Mouse (Mus musculus): ENCODE data around the gene Apol10a. TPM values are rescaled to one million over a fixed set of nuclear protein-coding genes. Genes with fewer than 3 reads are reported as not detected.
"Not testable (repeated sequence)": the region's sequence is repeated elsewhere in the genome, so short reads cannot be mapped to it uniquely, and the experiment has no call there.

Gene Apol10a
- polyA plus RNA-seq, 1 experiment from 2014 or later, result 0.14 TPM

DNA sequence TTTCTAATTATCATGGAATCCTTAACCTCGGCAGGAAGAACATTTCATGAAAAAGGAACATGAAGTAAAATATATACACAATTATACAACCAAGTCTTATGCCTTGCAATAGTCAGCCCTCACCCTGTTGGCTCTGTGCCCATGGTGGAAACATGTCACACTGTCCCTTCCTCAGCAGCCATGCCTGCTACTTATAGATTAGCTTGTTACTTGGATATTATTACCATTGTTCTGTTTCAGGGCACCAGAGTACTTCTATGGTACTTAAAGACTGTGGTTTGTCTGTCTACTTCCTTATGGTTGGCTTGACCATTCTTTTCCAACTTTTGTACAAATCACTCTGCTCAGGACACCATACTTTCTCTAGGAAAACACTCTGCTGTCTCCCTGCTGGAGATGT lies 16.3 kb downstream of the Apol10a start:
- H3K27me3 ChIP-seq (replicated peaks; ENCODE audit: control insufficient read depth, insufficient read depth, low read length); H3K9me3 ChIP-seq (ENCODE audit: control insufficient read depth, low read length); H3K36me3 ChIP-seq (ENCODE audit: control insufficient read depth, insufficient read depth, low read length); H3K27ac ChIP-seq (replicated peaks; ENCODE audit: low read depth, low read length); DNase-seq (ENCODE audit: low spot score); H3K9ac ChIP-seq (ENCODE audit: low read depth, low read length); H3K4me2 ChIP-seq (ENCODE audit: low read depth, low read length); ATAC-seq (ENCODE audit: low read depth); H3K4me1 ChIP-seq (ENCODE audit: control insufficient read depth, insufficient read depth, low read length); H3K4me3 ChIP-seq (ENCODE audit: low read depth, low read length): not testable (repeated sequence)
- WGBS, result no CpG with 5 or more reads among the region's 1 CpGs

DNA sequence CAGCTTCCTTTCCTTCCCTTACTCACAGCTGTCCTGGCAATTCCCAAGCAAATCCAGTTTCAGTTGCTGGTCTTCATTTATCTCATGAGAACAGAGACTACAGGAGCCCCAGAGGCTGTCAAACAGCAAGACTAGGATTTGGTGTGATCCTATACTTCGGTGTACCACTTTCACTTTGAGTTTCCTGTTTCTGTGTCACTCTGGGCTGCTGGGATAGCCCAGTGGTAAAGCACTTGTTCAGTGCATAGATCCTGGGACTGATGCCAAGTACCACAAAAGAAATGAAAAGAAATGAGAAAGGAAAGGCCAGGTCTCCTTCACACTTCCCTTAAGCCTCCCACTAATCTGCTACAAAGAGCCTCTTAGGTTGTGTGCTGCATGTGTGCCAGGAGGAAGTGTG lies 17.8 kb downstream of the Apol10a start:
- H3K27ac ChIP-seq (replicated peaks; ENCODE audit: low read depth, low read length); H3K4me1 ChIP-seq (ENCODE audit: control insufficient read depth, insufficient read depth, low read length); H3K9me3 ChIP-seq (ENCODE audit: control insufficient read depth, low read length); H3K4me3 ChIP-seq (ENCODE audit: low read depth, low read length); H3K9ac ChIP-seq (ENCODE audit: low read depth, low read length); H3K4me2 ChIP-seq (ENCODE audit: low read depth, low read length); H3K27me3 ChIP-seq (replicated peaks; ENCODE audit: control insufficient read depth, insufficient read depth, low read length); DNase-seq (ENCODE audit: low spot score); H3K36me3 ChIP-seq (ENCODE audit: control insufficient read depth, insufficient read depth, low read length): not testable (repeated sequence)
- WGBS, result 57% methylated on average over 1 of the region's 1 CpGs
- ATAC-seq (ENCODE audit: low read depth), result peak; percentile 47; the same call in 1 of the 2 replicates

DNA sequence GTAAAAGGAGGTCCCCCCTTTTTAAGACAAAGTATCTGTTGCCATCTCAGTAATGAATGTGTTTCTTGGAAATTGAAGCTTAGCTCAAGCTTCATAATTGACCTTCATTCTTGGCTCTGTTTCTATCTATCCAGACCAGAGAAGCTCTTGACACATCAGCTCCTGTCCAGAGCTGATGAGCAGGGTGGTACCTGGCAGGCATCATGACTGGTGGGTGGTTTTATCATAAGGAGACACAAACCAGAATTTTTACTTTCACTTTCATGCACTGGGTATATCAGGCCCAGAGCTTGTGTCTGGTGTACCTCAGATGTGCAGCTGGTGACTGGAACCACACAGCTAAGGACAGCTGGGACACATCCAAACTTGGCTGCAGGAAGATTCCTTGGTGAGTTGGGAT lies 31.1 kb downstream of the Apol10a start, which contains the start of gene Apol11a:
Gene Apol11a, plus strand, starts transcription at position 306 of the 400 bp plus-strand sequence.
- not testable (repeated sequence) for H3K9ac ChIP-seq (ENCODE audit: low read depth, low read length); H3K27ac ChIP-seq (replicated peaks; ENCODE audit: low read depth, low read length); H3K27me3 ChIP-seq (replicated peaks; ENCODE audit: control insufficient read depth, insufficient read depth, low read length); ATAC-seq (ENCODE audit: low read depth); H3K4me2 ChIP-seq (ENCODE audit: low read depth, low read length); H3K36me3 ChIP-seq (ENCODE audit: control insufficient read depth, insufficient read depth, low read length); H3K4me1 ChIP-seq (ENCODE audit: control insufficient read depth, insufficient read depth, low read length); H3K9me3 ChIP-seq (ENCODE audit: control insufficient read depth, low read length); DNase-seq (ENCODE audit: low spot score); H3K4me3 ChIP-seq (ENCODE audit: low read depth, low read length)

DNA sequence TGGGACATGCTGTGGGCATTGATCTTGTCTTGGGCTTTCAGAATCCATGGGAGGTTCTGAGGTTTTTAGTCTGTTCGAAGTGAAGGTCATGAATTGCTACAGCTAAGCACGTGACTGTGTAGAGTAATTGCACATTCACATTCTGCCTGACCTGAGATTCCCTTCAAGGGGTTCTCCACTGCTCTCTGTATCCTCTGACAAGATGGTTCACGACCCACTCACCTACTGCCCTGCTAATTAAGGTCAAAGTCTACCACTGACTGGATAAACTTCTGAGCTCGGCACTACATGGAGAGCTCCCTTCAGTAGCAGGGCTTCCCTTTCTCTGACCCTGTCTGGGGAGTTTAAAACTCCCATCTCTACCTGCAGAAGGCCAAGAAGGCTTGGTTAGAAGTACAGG lies 43.7 kb downstream of the Apol10a start:
- ATAC-seq (ENCODE audit: low read depth); H3K27me3 ChIP-seq (replicated peaks; ENCODE audit: control insufficient read depth, insufficient read depth, low read length); H3K9me3 ChIP-seq (ENCODE audit: control insufficient read depth, low read length); DNase-seq (ENCODE audit: low spot score); H3K36me3 ChIP-seq (ENCODE audit: control insufficient read depth, insufficient read depth, low read length); H3K4me1 ChIP-seq (ENCODE audit: control insufficient read depth, insufficient read depth, low read length); H3K4me3 ChIP-seq (ENCODE audit: low read depth, low read length); H3K27ac ChIP-seq (replicated peaks; ENCODE audit: low read depth, low read length); H3K4me2 ChIP-seq (ENCODE audit: low read depth, low read length); H3K9ac ChIP-seq (ENCODE audit: low read depth, low read length): not testable (repeated sequence)
- 70% methylated on average over 4 of the region's 4 CpGs for WGBS

DNA sequence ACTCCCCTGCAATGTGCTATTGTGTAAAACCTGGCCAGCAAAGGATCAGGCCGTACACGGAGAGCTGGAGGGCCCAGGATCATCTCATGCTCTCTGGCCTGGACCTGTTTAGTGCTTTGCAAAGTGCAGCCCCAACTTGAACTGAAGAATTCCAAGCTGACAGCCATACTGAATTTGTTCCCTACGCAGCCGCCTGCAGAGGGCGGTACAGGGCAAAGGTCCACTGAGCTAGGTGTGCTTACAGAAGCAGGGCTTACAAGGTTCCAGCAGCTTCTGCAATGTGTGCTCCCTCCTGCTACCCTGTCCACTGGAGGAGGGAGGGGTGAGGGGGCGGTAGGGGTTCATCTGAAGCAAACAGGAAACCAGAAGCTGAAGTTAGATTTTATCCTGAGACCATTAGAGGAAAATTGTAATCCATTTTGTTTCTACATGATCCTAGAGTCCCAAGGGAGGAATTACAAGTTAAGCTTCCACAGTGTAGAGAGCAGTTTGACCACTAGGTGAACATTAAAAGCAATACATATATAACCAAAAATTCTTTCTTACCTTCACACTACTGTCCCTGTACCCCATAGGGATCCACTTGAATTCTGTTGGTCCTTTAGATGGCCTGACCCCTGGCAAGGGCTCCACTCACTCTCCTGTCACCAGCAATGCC lies 46.5 kb downstream of the Apol10a start:
- not testable (repeated sequence) for H3K9ac ChIP-seq (ENCODE audit: low read depth, low read length); H3K27ac ChIP-seq (replicated peaks; ENCODE audit: low read depth, low read length); H3K27me3 ChIP-seq (replicated peaks; ENCODE audit: control insufficient read depth, insufficient read depth, low read length); H3K9me3 ChIP-seq (ENCODE audit: control insufficient read depth, low read length); H3K4me1 ChIP-seq (ENCODE audit: control insufficient read depth, insufficient read depth, low read length); H3K36me3 ChIP-seq (ENCODE audit: control insufficient read depth, insufficient read depth, low read length); H3K4me2 ChIP-seq (ENCODE audit: low read depth, low read length); H3K4me3 ChIP-seq (ENCODE audit: low read depth, low read length)
- DNase-seq (ENCODE audit: low spot score) (peak; percentile 30), ATAC-seq (ENCODE audit: low read depth) (0 out of 2 replicates have a peak, but pooled peaks have one; percentile 50)
- 10% methylated on average over 4 of the region's 6 CpGs for WGBS

DNA sequence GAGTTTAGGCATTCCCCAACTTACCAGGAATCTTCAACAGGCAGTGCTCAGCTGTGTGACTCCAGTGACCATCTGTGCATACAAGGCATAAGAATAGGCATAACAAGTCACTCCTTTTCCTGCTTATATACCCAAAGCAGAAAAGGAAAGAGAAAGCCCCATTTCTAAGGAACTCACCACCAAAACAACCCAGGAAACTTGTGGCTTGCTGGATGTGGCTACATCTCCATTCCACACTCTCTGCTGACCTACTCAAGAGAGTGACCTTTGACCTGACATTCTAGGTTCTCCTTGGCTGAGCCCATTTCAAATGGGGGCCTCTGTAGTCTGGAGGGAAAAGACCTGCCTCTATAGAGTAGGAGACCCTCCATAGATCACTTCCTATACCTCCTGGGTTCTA lies 56.4 kb downstream of the Apol10a start, which contains the start of gene Apol7c:
Gene Apol7c, minus strand, starts transcription at position 101 of the 400 bp plus-strand sequence.
- Histone ChIP-seq H3K9ac (ENCODE audit: low read depth, low read length) (no peak within 1 kb of the TSS), H3K4me2 (ENCODE audit: low read depth, low read length) (no peak within 1 kb of the TSS), H3K27me3 (replicated peaks; ENCODE audit: control insufficient read depth, insufficient read depth, low read length) (no peaks in the 10 kb centered on the region), H3K4me1 (ENCODE audit: control insufficient read depth, insufficient read depth, low read length) (no peaks in the 10 kb centered on the region), H3K4me3 (ENCODE audit: low read depth, low read length) (no peak within 1 kb of the TSS), H3K36me3 (ENCODE audit: control insufficient read depth, insufficient read depth, low read length) (no peaks in the 10 kb centered on the region), H3K9me3 (ENCODE audit: control insufficient read depth, low read length) (no peaks in the 10 kb centered on the region), H3K27ac (replicated peaks; ENCODE audit: low read depth, low read length) (no peak within 1 kb of the TSS)
- DNase-seq (ENCODE audit: low spot score) (no peak), ATAC-seq (ENCODE audit: low read depth) (no peak)

DNA sequence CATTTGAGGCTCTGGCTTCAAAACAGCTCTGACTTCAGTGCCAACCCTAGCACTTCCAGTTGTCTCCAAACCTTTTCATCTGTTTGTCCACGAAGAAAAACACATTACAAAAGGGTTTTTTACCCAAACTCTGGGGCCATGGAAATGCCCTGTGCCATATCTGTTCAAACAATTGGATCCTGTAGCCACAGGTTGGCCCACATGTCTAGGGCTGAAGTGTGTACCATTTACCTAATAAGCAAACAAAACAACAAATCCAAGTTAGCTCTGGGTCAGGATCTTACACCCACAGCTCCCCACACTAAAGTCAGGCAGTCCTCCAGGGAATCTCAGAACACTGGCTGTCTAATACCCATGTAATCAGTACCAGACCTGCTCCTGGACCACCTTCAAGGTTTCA lies 62.4 kb downstream of the Apol10a start:
- WGBS, result 50% methylated on average over 1 of the region's 1 CpGs
- not testable (repeated sequence) for DNase-seq (ENCODE audit: low spot score); H3K9ac ChIP-seq (ENCODE audit: low read depth, low read length); H3K9me3 ChIP-seq (ENCODE audit: control insufficient read depth, low read length); H3K36me3 ChIP-seq (ENCODE audit: control insufficient read depth, insufficient read depth, low read length); H3K27ac ChIP-seq (replicated peaks; ENCODE audit: low read depth, low read length); H3K27me3 ChIP-seq (replicated peaks; ENCODE audit: control insufficient read depth, insufficient read depth, low read length); H3K4me2 ChIP-seq (ENCODE audit: low read depth, low read length); H3K4me3 ChIP-seq (ENCODE audit: low read depth, low read length); H3K4me1 ChIP-seq (ENCODE audit: control insufficient read depth, insufficient read depth, low read length); ATAC-seq (ENCODE audit: low read depth)

Other genes starting within 250 kb of the Apol10a start
- gene Rbfox2, start 170.0 kb upstream of the Apol10a start, polyA plus RNA-seq (2014; fragmentation: Nextera tagmentation; extraction: Ambion mirVana), result 97.4 and 107 TPM in 2 replicates
- gene Apol7a, start 77.9 kb upstream of the Apol10a start, polyA plus RNA-seq (2014; fragmentation: Nextera tagmentation; extraction: Ambion mirVana), result 0.43 TPM in 1 of 2 replicates, not detected in the other
- gene Apol9a, start 65.9 kb upstream of the Apol10a start, polyA plus RNA-seq (2014; fragmentation: Nextera tagmentation; extraction: Ambion mirVana), result 0.31 TPM in 1 of 2 replicates, not detected in the other
- not detected in 2 replicates for gene Apol7b, start 29.6 kb upstream of the Apol10a start, polyA plus RNA-seq (2014; fragmentation: Nextera tagmentation; extraction: Ambion mirVana)
- not detected in 2 replicates for gene Apol11a, start 31.2 kb downstream of the Apol10a start, polyA plus RNA-seq (2014; fragmentation: Nextera tagmentation; extraction: Ambion mirVana)
- gene Apol7c, start 56.3 kb downstream of the Apol10a start, polyA plus RNA-seq (2014; fragmentation: Nextera tagmentation; extraction: Ambion mirVana), result not detected in 2 replicates
- not detected in 2 replicates for gene 1700025B11Rik, start 84.8 kb downstream of the Apol10a start, polyA plus RNA-seq (2014; fragmentation: Nextera tagmentation; extraction: Ambion mirVana)
- gene Apol10b, start 119.1 kb downstream of the Apol10a start, polyA plus RNA-seq (2014; fragmentation: Nextera tagmentation; extraction: Ambion mirVana), result 0.08 and 0.14 TPM in 2 replicates
- not detected in 2 replicates for gene Gm36245, start 122.2 kb downstream of the Apol10a start, polyA plus RNA-seq (2014; fragmentation: Nextera tagmentation; extraction: Ambion mirVana)
- 0.10 TPM in 1 of 2 replicates, not detected in the other for gene Apol11b, start 166.2 kb downstream of the Apol10a start, polyA plus RNA-seq (2014; fragmentation: Nextera tagmentation; extraction: Ambion mirVana)
- 0.09 TPM in 1 of 2 replicates, not detected in the other for gene Apol7e, start 221.8 kb downstream of the Apol10a start, polyA plus RNA-seq (2014; fragmentation: Nextera tagmentation; extraction: Ambion mirVana)

Data from embryonic facial prominence, embryonic 14.5 days (tissue).